Comparison of ENCODE assay signal across 10 mouse cellular contexts in genomic region chr13:5866091-5866490, GRCm38 (mm10). TPM values are rescaled to one million over a fixed set of nuclear protein-coding genes. Genes with fewer than 3 reads are reported as not detected.
DNase-seq lines count a peak whose midpoint lies in the region; ATAC-seq and TF ChIP-seq lines count a peak whose summit lies in the region.
"Had no signal": no experiment of that assay in that cellular context is flagged by ENCODE, and none has a peak within 500 bp of the region (broad histone marks: within the 10 kb centered on the region; RNA-seq: fewer than 3 reads in every experiment).

No protein-coding gene starts in this region.

- H3K27me3 ChIP-seq in heart, embryonic 14.5 days (ENCODE audit: control insufficient read depth, insufficient read depth, low read length) = no peaks in the 10 kb centered on the region
- no peaks in the 10 kb centered on the region for H3K27me3 ChIP-seq in hindbrain, postnatal 0 days (ENCODE audit: insufficient read depth, low read length)
- H3K27me3 ChIP-seq: liver, embryonic 12.5 days; stomach, embryonic 15.5 days had no signal

- peak overlapping the region in 1 of 2 experiments; percentile 19; a peak in 1 of 4 replicates for H3K27ac ChIP-seq in heart, embryonic 14.5 days (replicated peaks in 1 of 2; ENCODE audit: control insufficient read depth in 1 of 2, insufficient read depth in 1 of 2, low read depth in 2 of 2, low read length in 2 of 2)
- H3K27ac ChIP-seq in hindbrain, postnatal 0 days = no peak overlapping the region
- H3K27ac ChIP-seq: liver, embryonic 12.5 days had no signal

- peak overlapping the region in 1 of 2 experiments; percentile 73; a peak in 1 of 4 replicates for H3K4me3 ChIP-seq in heart, embryonic 14.5 days (ENCODE audit: control insufficient read depth in 1 of 2, insufficient read depth in 1 of 2, low read depth in 1 of 2, low read length in 2 of 2)
- H3K4me3 ChIP-seq in hindbrain, postnatal 0 days (ENCODE audit: low read length) = peak overlapping the region; percentile 6; the same call in 1 of the 2 replicates
- H3K4me3 ChIP-seq: liver, embryonic 12.5 days had no signal

- intact Hi-C loops in heart, postnatal 36 days (cut with DNase I) = loop anchor here (5.0 kb wide), 2 partner anchors 429 to 519 kb away; no protein-coding TSS in a partner anchor

- no peak for TF ChIP-seq CTCF in hindbrain, postnatal 0 days (IDR thresholded peaks at IDR 0.05; ENCODE audit: low read depth)

- H3K9ac ChIP-seq in heart, embryonic 14.5 days (ENCODE audit: low read length) = 0 out of 2 replicates have a peak overlapping the region, but pooled peaks have one; percentile 96
- H3K9ac ChIP-seq in hindbrain, postnatal 0 days (replicated peaks; ENCODE audit: low read length) = no peak overlapping the region
- H3K9ac ChIP-seq: liver, embryonic 12.5 days; stomach, embryonic 15.5 days had no signal

- H3K4me2 ChIP-seq in heart, embryonic 14.5 days (ENCODE audit: low read length) = peak overlapping the region; percentile 82
- peak overlapping the region; percentile 74 for H3K4me2 ChIP-seq in hindbrain, postnatal 0 days (ENCODE audit: low read depth, low read length)

- DNase-seq in heart, postnatal 36 days = no peak
- peak; percentile 67 for DNase-seq in 3134 (ENCODE audit: extremely low read depth, insufficient read length, low spot score)
- DNase-seq in 3T3-L1 (ENCODE audit: low read depth, low spot score) = peak; percentile 73
- no peak for DNase-seq in hindbrain, postnatal 0 days (ENCODE audit: low spot score)
- DNase-seq in kidney, postnatal 4 days = no peak
- no peak for DNase-seq in gastrocnemius, postnatal 10 days

- 82% methylated on average over 6 of the region's 6 CpGs for WGBS in heart, embryonic 14.5 days
- 70% methylated on average over 6 of the region's 6 CpGs for WGBS in hindbrain, postnatal 0 days

- no peaks in the 10 kb centered on the region for H3K9me3 ChIP-seq in heart, embryonic 14.5 days (ENCODE audit: control insufficient read depth, low read length)
- H3K9me3 ChIP-seq in hindbrain, postnatal 0 days (ENCODE audit: low read length) = no peaks in the 10 kb centered on the region
- H3K9me3 ChIP-seq: liver, embryonic 12.5 days; stomach, embryonic 15.5 days had no signal

- H3K36me3 ChIP-seq in heart, embryonic 14.5 days (ENCODE audit: control insufficient read depth, insufficient read depth, low read length) = peaks cover 51% of the 10 kb centered on the region
- H3K36me3 ChIP-seq in hindbrain, postnatal 0 days (ENCODE audit: insufficient read depth, low read length) = peaks cover 27% of the 10 kb centered on the region; the same call in 1 of the 2 replicates

- peaks cover 17 to 43% of the 10 kb centered on the region in 2 experiments for H3K4me1 ChIP-seq in heart, embryonic 14.5 days (ENCODE audit: control insufficient read depth in 2 of 2, insufficient read depth in 2 of 2, low read length in 2 of 2)
- peaks cover 8% of the 10 kb centered on the region; the same call in 1 of the 2 replicates for H3K4me1 ChIP-seq in hindbrain, postnatal 0 days (ENCODE audit: insufficient read depth, low read length)

- ATAC-seq in heart, embryonic 14.5 days (ENCODE audit: insufficient number of reproducible peaks, insufficient read depth, low FRiP score, low read depth) = no peak
- no peak for ATAC-seq in hindbrain, postnatal 0 days
- ATAC-seq: inflammation-experienced regulatory T-cells, adult 6 months; liver, embryonic 12.5 days had no signal

RNA-seq across cellular contexts. Expression of gene Klf6, which starts 4.8 kb away (rescaled TPM):
- 65.4 and 70.9 TPM in 2 replicates for polyA plus RNA-seq in heart, embryonic 14.5 days (2014; fragmentation: Nextera tagmentation; extraction: Ambion mirVana)
- total RNA-seq in heart, postnatal 36 days (2021) = 10 to 100 TPM; 52.0 to 65.6 TPM
- total RNA-seq in hindbrain, postnatal 0 days (2014; rRNA removed) = 41.6 and 53.1 TPM in 2 replicates
- polyA plus RNA-seq in hindbrain, postnatal 0 days (2015; fragmentation: Nextera tagmentation; extraction: Ambion mirVana) = 99.6 and 104 TPM in 2 replicates
- 10 to 100 TPM; 33.5 to 36.5 TPM for total RNA-seq in gastrocnemius, postnatal 10 days (2021)

Comparison
In these comparisons a context has a peak if more than half of its experiments do, and no peak if none do; other contexts are left out.
1. DNase-seq: peak in 3134 (single experiment) and 3T3-L1 (single experiment); none in heart, postnatal 36 days (0 of 2), hindbrain, postnatal 0 days (single experiment), kidney, postnatal 4 days (0 of 2) and gastrocnemius, postnatal 10 days (single experiment).